Mouse (Mus musculus) left cerebral cortex, adult 2 months (tissue): ENCODE measurements at regions not wholly inside any gene's neighbourhood (a gene's known extent, or its start where the extent isn't known, plus 50 kb on each side); places are given as distances from the start of the nearest gene placed in this dataset.

Source experiments
- DNase-seq, 2 experiments: peaks; one replicate each; pipeline ENCODE4 v3.0.0; 2021 to 2022; ENCODE audit warnings: low spot score in 2 of 2, mixed read lengths in 1 of 2; ENCODE audit errors: extremely low spot score in 1 of 2
- H3K27ac ChIP-seq: fragments of 200-600 bp; 2 replicates; pipeline ENCODE4 v1.8.1; 2022
- H3K4me3 ChIP-seq: fragments of 200-600 bp; 2 replicates; pipeline ENCODE4 v1.8.1; 2022
- CTCF ChIP-seq: fragments of 200-600 bp; IDR thresholded peaks from 2 replicates; pipeline ENCODE4 v1.8.1; 2022; ENCODE audit warnings: antibody characterized with exemption, mild to moderate bottlenecking, moderate library complexity
- intact Hi-C: fragments of 180-260 bp; cut with DNase I; formaldehyde crosslinking; loops from one replicate; pipeline ENCODE4 v1.15.1; 2025

GRCm38 (mm10) chr4:105509091-105509490 lies 280.6 kb upstream of the Gm12728 start:
- Histone ChIP-seq H3K4me3 (no peak overlapping the region), H3K27ac (no peak overlapping the region)
- no peak for TF ChIP-seq CTCF
- intact Hi-C loops: no loop called here
- no peak for DNase-seq

DNA sequence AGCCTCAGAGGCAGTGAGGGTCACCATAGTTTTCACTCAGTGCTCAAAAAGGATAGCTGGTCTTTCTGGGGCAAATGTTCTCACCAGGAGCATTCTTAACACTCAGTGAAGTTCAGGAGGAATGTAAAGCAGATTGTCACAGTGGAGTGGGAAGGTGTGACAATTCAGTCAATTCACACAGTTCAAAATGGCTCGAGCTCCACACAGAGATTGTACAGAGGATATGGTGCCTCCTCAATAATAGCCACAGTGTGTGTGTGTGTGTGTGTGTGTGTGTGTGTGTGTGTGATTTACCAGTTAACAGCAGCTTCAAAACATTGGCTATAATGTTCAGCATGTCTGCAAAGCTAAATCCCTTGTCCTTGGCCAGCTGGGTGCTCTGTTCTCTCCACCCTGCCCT lies 279.3 kb upstream of the Gm12728 start:
- no peak for TF ChIP-seq CTCF
- intact Hi-C loops: no loop called here
- no peak overlapping the region for H3K4me3 ChIP-seq
- H3K27ac ChIP-seq: no peak overlapping the region
- peak in 1 of 2 experiments; percentile 7 for DNase-seq

DNA sequence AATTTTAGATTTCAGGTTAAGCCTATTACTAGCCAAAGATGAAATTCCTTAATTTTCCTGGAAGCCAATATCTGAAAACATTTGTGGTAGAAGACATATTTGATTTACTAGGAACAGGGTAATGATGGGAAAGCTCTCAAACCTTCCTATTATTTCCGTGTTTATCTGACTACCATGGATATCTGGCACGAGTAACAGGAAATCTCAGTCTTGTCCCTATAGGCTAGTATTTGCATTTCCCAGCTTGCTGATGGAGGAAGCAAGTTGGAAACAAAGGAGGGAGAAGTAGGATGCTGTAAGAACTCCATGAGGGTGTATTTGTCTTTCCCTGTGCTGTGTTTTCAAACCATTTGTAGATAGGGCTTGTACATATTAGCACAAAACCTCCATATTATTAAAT lies 264.5 kb upstream of the Gm12728 start:
- DNase-seq: no peak
- intact Hi-C loops: no loop called here
- no peak for TF ChIP-seq CTCF
- Histone ChIP-seq H3K4me3 (no peak overlapping the region), H3K27ac (no peak overlapping the region)

DNA sequence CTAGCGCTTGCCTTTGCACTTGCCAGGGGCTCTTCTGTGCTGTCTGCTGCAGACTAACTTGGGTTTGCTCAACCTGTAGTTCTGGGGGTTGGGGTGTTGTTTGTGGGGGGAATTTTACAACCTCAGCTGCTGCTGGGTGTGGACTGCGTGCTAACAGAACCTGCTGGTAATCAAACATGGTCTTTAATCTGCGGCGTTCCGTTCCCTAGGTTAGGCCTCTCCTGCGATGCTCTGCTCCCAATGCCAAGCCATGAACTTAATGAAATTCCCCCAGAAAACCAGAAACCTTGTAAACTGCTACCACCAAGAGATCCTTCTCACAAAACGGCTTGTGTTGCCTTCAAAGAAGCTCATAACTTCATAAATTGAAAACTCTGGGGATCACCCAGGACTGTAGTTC lies 262.9 kb upstream of the Gm12728 start:
- no peak for TF ChIP-seq CTCF
- H3K27ac ChIP-seq: no peak overlapping the region
- intact Hi-C loops: no loop called here

DNA sequence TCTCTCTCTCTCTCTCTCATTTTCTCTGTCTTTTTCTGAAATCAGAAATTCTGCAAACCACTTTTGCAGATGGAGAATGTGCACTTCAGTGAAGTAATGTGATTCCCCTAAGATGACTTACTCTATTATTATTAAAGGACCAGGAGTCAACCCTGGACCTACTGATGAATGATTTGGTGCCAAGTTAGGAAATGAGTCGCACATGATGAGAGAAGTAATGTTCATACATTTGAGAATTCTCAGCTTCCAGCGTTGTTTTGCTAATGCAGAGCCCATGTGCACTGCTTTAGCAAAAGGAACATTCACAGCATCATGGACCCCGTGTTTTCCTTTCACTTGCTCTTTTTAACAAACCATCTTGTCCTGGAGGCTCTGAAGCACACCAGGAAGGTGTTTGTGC lies 262.4 kb upstream of the Gm12728 start:
- intact Hi-C loops: no loop called here
- no peak overlapping the region for H3K4me3 ChIP-seq
- H3K27ac ChIP-seq: no peak overlapping the region
- no peak for TF ChIP-seq CTCF
- no peak for DNase-seq

More for the DNA sequence above, 262.9 kb upstream of the Gm12728 start:
- no peak for DNase-seq
- H3K4me3 ChIP-seq: no peak overlapping the region

- H3K27ac ChIP-seq: no peak overlapping the region
- no peak overlapping the region for H3K4me3 ChIP-seq
- no peak for TF ChIP-seq CTCF
- DNase-seq: no peak
- intact Hi-C loops: no loop called here
Observed at GRCm38 (mm10) chr4:105531651-105532425, 257.8 kb upstream of the Gm12728 start.

DNA sequence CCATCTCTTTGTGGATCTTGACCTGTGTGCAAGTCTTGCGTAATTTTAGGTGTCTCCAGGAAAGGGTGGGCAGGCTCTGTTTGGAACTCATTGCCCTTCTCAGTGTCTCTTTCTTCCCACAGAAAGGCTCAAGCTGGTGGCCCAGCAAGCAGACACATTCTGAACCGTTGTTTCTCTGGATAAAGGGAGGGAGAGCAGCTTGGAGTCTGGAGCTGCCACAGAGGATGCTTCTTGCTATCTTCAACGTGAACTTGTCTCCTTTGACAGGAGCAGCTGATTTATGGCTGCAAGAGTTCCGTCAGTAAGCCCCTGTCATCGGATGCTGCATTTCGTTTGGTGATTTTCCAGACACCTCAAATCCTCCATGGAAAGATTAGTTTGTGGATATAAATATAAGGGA lies 254.2 kb upstream of the Gm12728 start:
- Histone ChIP-seq H3K4me3 (no peak overlapping the region), H3K27ac (no peak overlapping the region)
- DNase-seq: no peak
- TF ChIP-seq CTCF: no peak
- intact Hi-C loops: no loop called here

DNA sequence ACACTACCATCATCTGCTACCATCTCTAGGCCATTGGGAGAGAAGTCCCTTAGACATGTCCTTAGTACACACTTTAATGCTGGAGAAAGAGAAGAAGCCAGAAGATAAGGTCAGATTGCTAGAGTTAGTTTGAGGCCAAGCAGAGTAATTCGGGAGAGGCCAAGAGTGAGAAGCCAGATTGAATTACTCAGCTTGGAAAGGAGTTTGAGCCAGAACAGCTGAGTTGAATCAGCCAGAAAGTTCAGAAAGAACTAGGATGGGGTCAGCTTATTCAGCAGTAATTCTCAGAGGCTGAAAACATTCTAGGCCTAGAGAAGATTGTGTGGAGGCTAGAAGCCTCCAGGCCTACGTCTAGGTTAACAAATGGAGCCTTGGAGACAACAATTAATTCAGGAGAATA lies 244.2 kb upstream of the Gm12728 start:
- no peak for DNase-seq
- Histone ChIP-seq H3K4me3 (no peak overlapping the region), H3K27ac (no peak overlapping the region)
- TF ChIP-seq CTCF: no peak
- intact Hi-C loops: no loop called here

- Histone ChIP-seq H3K4me3 (no peak overlapping the region), H3K27ac (no peak overlapping the region)
- no peak for TF ChIP-seq CTCF
- no peak for DNase-seq
- intact Hi-C loops: no loop called here
Observed at GRCm38 (mm10) chr4:105549744-105550440, 239.8 kb upstream of the Gm12728 start.

DNA sequence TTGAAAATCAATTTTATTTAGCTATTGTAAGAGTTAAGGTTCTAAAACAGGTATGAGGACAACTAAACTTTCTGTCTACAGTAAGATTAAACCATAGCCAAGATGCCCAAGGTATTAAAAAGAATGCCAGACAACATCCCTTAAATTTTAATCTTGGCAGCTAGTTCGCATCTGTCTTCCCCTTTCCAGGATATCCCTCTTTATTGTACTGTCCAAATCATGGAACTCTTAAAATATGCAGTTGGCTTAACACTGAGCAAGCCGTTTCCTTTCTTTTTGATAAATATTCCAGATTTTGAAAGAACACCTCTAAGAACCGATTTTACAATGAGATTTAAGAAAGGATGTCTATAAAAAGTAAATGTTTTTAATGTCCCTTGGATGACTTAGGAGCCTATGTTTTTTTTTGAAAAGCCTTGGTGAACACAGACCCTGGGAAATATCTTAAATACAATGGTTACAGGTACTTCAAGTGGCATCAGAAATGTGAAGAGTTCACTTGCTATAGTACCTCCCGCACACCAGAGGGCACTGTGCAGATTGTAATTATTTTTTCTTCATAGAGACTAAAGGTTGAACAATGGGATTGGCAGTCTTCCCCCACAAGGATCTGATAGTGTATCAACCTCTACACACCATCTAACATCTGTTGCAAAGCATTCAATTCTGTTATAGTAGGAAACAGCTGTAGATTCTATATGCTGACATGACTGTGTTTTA lies 237.5 kb upstream of the Gm12728 start:
- intact Hi-C loops: no loop called here
- no peak overlapping the region for H3K4me3 ChIP-seq

DNA sequence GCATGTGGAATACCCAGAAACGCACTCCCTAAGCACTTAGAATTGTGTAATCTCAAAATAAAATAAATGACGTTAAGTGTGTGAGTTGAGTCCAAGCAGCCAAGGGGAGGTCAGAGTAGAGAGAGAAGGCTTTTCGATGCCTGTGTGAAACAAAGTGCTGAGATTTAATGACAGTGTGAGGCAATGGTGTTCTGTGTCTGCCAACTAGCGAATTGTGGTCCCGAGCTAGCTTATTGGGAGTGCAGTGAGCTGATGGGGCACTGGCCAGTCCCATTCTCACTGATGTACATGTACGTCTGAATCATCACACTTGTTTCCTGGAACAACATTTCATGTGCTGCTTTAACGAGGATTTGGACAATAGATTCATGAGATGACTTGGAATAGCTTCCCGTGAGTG lies 234.7 kb upstream of the Gm12728 start:
- H3K27ac ChIP-seq: no peak overlapping the region
- H3K4me3 ChIP-seq: no peak overlapping the region
- DNase-seq: no peak
- intact Hi-C loops: no loop called here
- TF ChIP-seq CTCF: no peak

More for the DNA sequence above, 237.5 kb upstream of the Gm12728 start:
- TF ChIP-seq CTCF: peak; percentile 22
- DNase-seq: no peak
- no peak overlapping the region for H3K27ac ChIP-seq

GRCm38 (mm10) chr4:105555941-105556340 lies 233.7 kb upstream of the Gm12728 start:
- Histone ChIP-seq H3K4me3 (no peak overlapping the region), H3K27ac (no peak overlapping the region)
- TF ChIP-seq CTCF: no peak
- intact Hi-C loops: no loop called here
- no peak for DNase-seq
